Mouse (Mus musculus) heart, embryonic 16.5 days (tissue): ENCODE results near the gene Jph3. TPM values are rescaled to one million over a fixed set of nuclear protein-coding genes. Genes with fewer than 3 reads are reported as not detected.

Experiments
- ATAC-seq: fragments of 200-750 bp; cut with Nextera tagmentation; replicated peaks from 2 replicates; pipeline ENCODE4 v1.8.0; 2017; ENCODE audit warnings: moderate number of reproducible peaks; ENCODE audit not compliant: insufficient read depth, low FRiP score; ENCODE audit errors: extremely low read depth
- H3K27ac ChIP-seq: fragments of 300-500 bp; sonication (generic); 2 replicates; pipeline ENCODE4 v1.5.1; 2014; ENCODE audit warnings: mild to moderate bottlenecking, low read length, control low read depth, moderate library complexity
- H3K27me3 ChIP-seq: fragments of 300-500 bp; sonication (generic); 2 replicates; pipeline ENCODE4 v1.6.1; 2014; ENCODE audit warnings: low read length, mixed read lengths; ENCODE audit not compliant: control insufficient read depth, insufficient read depth
- H3K36me3 ChIP-seq: fragments of 300-500 bp; sonication (generic); 2 replicates; pipeline ENCODE4 v1.6.1; 2014; ENCODE audit not compliant: control insufficient read depth, insufficient read depth
- H3K4me1 ChIP-seq: fragments of 300-500 bp; sonication (generic); 2 replicates; pipeline ENCODE4 v1.6.1; 2014; ENCODE audit warnings: low read length, mixed read lengths; ENCODE audit not compliant: control insufficient read depth, insufficient read depth
- H3K4me2 ChIP-seq: fragments of 300-500 bp; sonication (generic); 2 replicates; pipeline ENCODE4 v1.6.1; 2014; ENCODE audit warnings: low read depth, mild to moderate bottlenecking, control low read depth, low read length
- H3K4me3 ChIP-seq: fragments of 300-500 bp; sonication (generic); 2 replicates; pipeline ENCODE4 v1.5.1; 2014; ENCODE audit warnings: mild to moderate bottlenecking, control low read depth, low read length
- H3K9ac ChIP-seq: fragments of 300-500 bp; sonication (generic); 2 replicates; pipeline ENCODE4 v1.6.1; 2014; ENCODE audit warnings: low read length, control low read depth
- H3K9me3 ChIP-seq: fragments of 300-500 bp; sonication (generic); replicated peaks from 2 replicates; pipeline ENCODE4 v1.6.1; 2016; ENCODE audit warnings: low read length; ENCODE audit not compliant: control insufficient read depth
- WGBS: fragments of 180-500 bp; shearing (Covaris S2); extraction: QIAGEN DNeasy Blood & Tissue Kit; methylation state at CpG from one replicate; pipeline ENCODE4 v1.1.7; 2014; 5-methylcytosine and 5-hydroxymethylcytosine counted together
- polyA plus RNA-seq: library from polyadenylated mRNA; unstranded; fragments of >200 nt; fragmentation: Nextera tagmentation; extraction: Ambion mirVana; gene quantifications from 2 replicates; pipeline ENCODE4 v1.2.1, GENCODE M21; 2015

The Jph3 gene
- polyA plus RNA-seq, 1 experiment from 2014 or later = 0.21 TPM

DNA sequence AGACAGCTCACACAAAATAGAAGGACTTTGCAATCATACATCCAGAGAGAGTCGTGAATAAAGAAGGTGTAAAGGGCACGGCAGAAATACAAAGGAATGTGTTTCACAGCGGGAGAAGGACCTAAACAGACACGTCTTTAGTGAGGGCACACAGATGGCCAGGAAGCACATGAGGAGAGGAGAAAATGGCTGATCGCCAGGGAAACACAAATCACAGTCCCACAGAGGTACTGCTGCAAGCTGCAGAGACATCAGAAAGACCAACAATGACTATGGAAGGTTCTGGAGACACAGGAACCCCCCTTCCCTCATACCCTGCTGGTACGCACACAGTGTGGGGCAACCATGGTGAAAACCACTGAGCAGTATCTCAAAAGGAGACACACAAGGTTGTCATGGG, 8.4 kb upstream of the Jph3 start:
- WGBS = 44% methylated on average over 6 of the region's 6 CpGs
- Histone ChIP-seq H3K4me3 (no peak overlapping the region), H3K4me2 (no peak overlapping the region), H3K9me3 (no peaks in the 10 kb centered on the region), H3K4me1 (no peaks in the 10 kb centered on the region), H3K27ac (no peak overlapping the region), H3K9ac (no peak overlapping the region), H3K36me3 (no peaks in the 10 kb centered on the region), H3K27me3 (peaks cover 27% of the 10 kb centered on the region)
- ATAC-seq = no peak

DNA sequence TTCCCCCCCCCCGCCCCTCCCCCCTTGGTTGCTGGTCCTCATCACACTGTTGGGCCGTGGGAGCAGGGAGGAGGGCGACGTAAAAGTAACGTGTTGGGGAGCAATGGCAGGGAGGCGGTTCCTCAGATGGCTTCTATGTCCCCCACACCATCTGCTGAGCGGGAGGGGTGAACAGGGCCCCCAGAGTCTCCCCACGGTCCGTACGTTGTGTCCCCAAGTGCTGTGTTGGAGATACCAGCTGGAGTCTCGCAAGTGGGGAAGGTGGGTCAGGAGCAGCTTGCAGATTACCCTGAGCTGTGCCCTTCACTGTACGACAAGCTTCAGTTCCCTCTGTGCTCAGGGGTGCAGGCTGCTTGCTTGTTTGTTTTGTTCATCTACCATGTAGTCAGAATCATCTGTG, 5.6 kb upstream of the Jph3 start:
- Histone ChIP-seq H3K4me2 (no peak overlapping the region), H3K4me1 (no peaks in the 10 kb centered on the region), H3K27me3 (peaks cover 24% of the 10 kb centered on the region), H3K27ac (no peak overlapping the region), H3K36me3 (no peaks in the 10 kb centered on the region), H3K4me3 (no peak overlapping the region), H3K9ac (no peak overlapping the region), H3K9me3 (peaks cover 7% of the 10 kb centered on the region; the same call in 1 of the 2 replicates)
- WGBS = 72% methylated on average over 11 of the region's 12 CpGs
- ATAC-seq = no peak

DNA sequence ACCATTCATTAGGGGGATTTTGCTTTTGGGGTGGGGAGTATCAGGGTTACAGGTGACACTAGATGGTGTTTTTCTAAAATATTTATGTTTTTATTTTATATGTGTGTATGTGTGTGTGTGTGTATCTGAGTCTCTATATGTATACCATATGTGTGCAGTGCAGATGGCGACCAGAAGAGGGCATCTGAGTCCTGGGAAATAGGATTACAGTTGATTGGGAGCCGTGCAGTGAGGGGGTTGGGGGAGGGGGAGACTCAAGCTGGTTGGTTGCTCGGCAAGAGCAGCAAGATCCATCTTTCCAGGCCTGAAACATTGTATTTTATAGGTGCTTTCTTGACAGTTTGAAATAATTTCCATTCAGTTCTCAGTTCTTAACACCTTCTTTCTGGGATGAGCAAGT, 2.3 kb upstream of the Jph3 start:
- no peak overlapping the region for H3K4me3 ChIP-seq
- no peak overlapping the region for H3K27ac ChIP-seq
- WGBS = 50% methylated on average over 3 of the region's 3 CpGs
- H3K9me3 ChIP-seq = peaks cover 7% of the 10 kb centered on the region; the same call in 1 of the 2 replicates
- peaks cover 52% of the 10 kb centered on the region for H3K27me3 ChIP-seq
- H3K36me3 ChIP-seq = no peaks in the 10 kb centered on the region
- ATAC-seq = no peak
- no peaks in the 10 kb centered on the region; the same call in 1 of the 2 replicates for H3K4me1 ChIP-seq
- H3K9ac ChIP-seq = no peak overlapping the region
- H3K4me2 ChIP-seq = no peak overlapping the region

DNA sequence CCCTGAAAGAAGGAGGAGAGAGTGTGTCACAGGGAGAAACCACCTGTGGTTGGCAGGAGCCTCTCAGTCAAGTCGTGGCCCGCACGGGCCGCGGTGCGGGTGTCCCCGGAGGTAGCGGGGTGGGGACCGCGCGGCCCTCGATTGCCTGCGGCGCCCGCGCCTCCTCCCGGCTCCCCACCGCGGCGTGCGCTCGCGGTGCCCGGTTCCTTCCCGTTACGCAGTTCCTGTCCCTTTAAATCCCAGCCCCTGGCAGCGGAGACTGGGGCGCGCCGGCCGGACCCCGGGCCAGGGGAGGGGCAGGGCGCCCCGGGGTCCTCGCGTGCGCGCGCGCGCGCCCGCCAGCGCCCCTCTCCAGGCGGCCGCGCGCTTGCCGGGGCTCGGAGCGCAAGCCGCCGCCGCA, 331 bp downstream of the Jph3 start:
- H3K27ac ChIP-seq = no peak overlapping the region
- no peaks in the 10 kb centered on the region; the same call in 1 of the 2 replicates for H3K4me1 ChIP-seq
- no peak for ATAC-seq
- H3K27me3 ChIP-seq = peaks cover 66% of the 10 kb centered on the region
- H3K4me3 ChIP-seq = peak overlapping the region; percentile 56
- under 1% methylated on average over 37 of the region's 54 CpGs for WGBS
- no peaks in the 10 kb centered on the region for H3K36me3 ChIP-seq
- H3K4me2 ChIP-seq = peak overlapping the region; percentile 75
- peaks cover 7% of the 10 kb centered on the region; the same call in 1 of the 2 replicates for H3K9me3 ChIP-seq
- no peak overlapping the region for H3K9ac ChIP-seq

DNA sequence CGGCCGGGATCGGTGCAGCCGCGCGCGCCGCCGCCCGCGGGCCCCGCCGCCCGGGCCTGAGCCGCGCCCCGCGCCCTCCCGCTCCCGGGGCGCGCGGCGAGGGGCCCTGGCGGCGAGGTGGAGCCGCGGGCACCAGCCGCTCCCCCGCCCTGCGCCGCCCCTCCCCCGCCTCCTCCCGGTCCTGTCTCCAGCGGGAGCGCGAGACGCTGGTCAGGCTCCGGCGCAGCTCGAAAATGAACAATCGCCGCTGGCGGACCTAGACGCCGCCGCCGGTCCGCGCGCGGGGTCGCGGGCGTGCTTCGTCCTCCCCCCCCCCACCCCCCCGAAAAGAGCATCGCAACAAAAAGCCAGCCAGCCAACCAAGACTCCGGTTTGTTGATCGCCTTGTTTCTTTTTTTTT, 747 bp downstream of the Jph3 start:
- WGBS = under 1% methylated on average over 38 of the region's 60 CpGs

DNA sequence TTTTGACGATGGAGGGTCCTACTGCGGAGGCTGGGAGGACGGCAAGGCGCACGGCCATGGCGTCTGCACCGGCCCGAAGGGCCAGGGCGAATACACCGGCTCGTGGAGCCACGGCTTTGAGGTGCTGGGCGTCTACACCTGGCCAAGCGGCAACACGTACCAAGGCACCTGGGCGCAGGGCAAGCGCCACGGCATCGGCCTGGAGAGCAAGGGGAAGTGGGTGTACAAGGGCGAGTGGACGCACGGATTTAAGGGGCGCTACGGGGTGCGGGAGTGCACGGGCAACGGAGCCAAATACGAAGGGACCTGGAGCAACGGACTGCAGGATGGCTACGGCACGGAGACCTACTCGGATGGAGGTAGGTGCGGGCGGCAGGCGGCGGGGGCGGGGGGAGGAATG, 1.2 kb downstream of the Jph3 start:
- WGBS = 2% methylated on average over 37 of the region's 37 CpGs
- ATAC-seq = no peak

More for the DNA sequence above, 747 bp downstream of the Jph3 start:
- Histone ChIP-seq H3K4me1 (no peaks in the 10 kb centered on the region; the same call in 1 of the 2 replicates), H3K9ac (no peak overlapping the region), H3K4me3 (peak overlapping the region; percentile 56), H3K27ac (no peak overlapping the region), H3K9me3 (peaks cover 7% of the 10 kb centered on the region; the same call in 1 of the 2 replicates), H3K36me3 (no peaks in the 10 kb centered on the region), H3K27me3 (peaks cover 66% of the 10 kb centered on the region), H3K4me2 (peak overlapping the region; percentile 75)
- ATAC-seq = no peak; the same call in 1 of the 2 replicates

DNA sequence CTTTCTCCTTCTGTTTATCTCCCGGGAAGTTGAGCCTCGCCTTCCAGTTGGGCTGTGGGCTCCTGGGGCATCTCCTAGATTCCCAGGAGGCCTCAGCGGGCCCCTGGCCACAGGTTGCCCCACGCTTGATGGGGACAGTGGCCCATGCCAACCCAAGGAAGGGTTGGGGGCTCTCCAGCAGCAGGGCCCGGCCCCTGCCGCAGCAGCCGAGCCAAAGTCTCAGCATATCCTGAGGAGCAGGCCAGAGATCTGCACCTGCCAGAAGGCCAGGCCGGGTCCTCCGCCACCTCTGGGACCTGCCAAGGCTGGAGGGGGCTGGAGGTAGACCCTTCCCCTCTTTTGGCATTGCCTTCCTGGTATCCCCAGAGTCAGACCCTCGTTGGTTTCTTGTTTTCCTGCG, 1.6 kb downstream of the Jph3 start:
- Histone ChIP-seq H3K4me2 (no peak overlapping the region), H3K36me3 (no peaks in the 10 kb centered on the region), H3K9ac (no peak overlapping the region), H3K27me3 (peaks cover 66% of the 10 kb centered on the region), H3K9me3 (peaks cover 7% of the 10 kb centered on the region; the same call in 1 of the 2 replicates), H3K27ac (no peak overlapping the region), H3K4me3 (no peak overlapping the region; the same call in 1 of the 2 replicates), H3K4me1 (no peaks in the 10 kb centered on the region; the same call in 1 of the 2 replicates)
- no peak for ATAC-seq
- 5% methylated on average over 11 of the region's 11 CpGs for WGBS

More for the DNA sequence above, 1.2 kb downstream of the Jph3 start:
- H3K4me2 ChIP-seq = peak overlapping the region; percentile 75
- H3K36me3 ChIP-seq = no peaks in the 10 kb centered on the region
- no peak overlapping the region for H3K9ac ChIP-seq
- H3K9me3 ChIP-seq = peaks cover 7% of the 10 kb centered on the region; the same call in 1 of the 2 replicates
- H3K4me3 ChIP-seq = peak overlapping the region; percentile 56
- no peaks in the 10 kb centered on the region; the same call in 1 of the 2 replicates for H3K4me1 ChIP-seq
- H3K27ac ChIP-seq = no peak overlapping the region
- H3K27me3 ChIP-seq = peaks cover 66% of the 10 kb centered on the region

DNA sequence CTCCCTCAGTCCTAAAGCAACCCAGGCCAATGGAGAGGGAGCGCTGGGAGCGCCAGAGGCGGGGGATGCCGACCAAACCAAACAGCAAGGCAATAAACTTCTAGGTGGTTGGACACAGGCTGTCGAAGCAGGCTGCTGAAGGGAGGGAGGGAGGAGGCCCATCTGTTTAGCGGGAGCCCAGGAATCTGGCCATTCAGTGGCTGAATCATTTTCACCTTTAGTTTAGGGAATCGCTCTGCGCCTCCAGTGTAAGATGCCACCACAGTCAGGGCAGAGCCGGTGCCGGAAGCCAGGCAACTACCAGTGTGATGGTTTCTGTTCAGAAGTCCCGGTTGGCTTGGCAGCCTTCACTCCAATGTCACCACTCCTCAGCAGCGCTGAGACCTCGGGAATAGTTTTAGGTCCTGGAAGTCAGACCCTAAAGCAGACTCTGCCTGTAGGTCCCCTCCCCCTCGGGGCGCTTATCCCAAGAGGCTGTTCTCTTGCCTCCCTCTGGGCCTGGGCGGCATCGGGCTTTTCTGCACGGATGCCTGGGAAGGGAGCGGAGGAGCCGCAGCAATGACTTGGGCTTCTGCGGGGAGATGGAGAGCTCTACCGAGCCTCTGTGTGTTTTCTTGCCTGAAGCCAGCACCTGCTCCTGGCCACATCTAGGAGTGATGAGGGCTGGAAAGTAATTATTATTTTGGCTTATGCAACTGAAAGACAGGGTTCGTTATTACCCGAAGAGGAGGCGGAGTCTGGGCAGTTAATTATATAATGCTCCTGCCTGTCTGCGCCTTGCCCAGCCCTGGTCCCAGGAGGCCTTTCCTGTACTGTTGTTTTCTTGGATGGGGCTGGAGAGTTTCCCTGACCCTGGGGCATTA, 2.3 kb downstream of the Jph3 start:
- H3K4me3 ChIP-seq = no peak overlapping the region
- no peaks in the 10 kb centered on the region for H3K36me3 ChIP-seq
- no peak overlapping the region for H3K9ac ChIP-seq
- ATAC-seq = no peak
- H3K4me2 ChIP-seq = no peak overlapping the region
- 9% methylated on average over 26 of the region's 26 CpGs for WGBS
- no peaks in the 10 kb centered on the region; the same call in 1 of the 2 replicates for H3K4me1 ChIP-seq
- peaks cover 7% of the 10 kb centered on the region; the same call in 1 of the 2 replicates for H3K9me3 ChIP-seq
- H3K27me3 ChIP-seq = peaks cover 66% of the 10 kb centered on the region
- H3K27ac ChIP-seq = no peak overlapping the region

DNA sequence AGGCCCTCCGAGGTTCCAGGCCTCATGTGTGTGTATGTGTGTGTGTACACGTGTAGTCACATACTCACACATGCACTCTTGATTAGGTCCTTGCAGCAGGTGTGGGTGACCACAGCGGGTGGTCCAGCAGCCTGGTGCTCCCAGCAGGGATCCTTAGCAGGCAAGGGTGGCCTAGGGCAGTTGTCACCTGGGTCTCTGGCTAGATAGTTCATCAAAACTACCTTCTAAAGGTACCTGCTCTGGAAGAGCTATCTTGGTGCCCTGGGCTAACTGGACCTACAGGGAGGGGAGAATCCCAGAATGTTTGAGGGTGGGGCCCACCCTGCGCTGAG, 2.9 kb downstream of the Jph3 start:
- peaks cover 3% of the 10 kb centered on the region; the same call in 1 of the 2 replicates for H3K9me3 ChIP-seq
- H3K27me3 ChIP-seq = peaks cover 66% of the 10 kb centered on the region
- ATAC-seq = no peak
- no peak overlapping the region for H3K27ac ChIP-seq
- H3K36me3 ChIP-seq = no peaks in the 10 kb centered on the region
- H3K4me1 ChIP-seq = no peaks in the 10 kb centered on the region; the same call in 1 of the 2 replicates
- no peak overlapping the region for H3K4me3 ChIP-seq
- H3K9ac ChIP-seq = no peak overlapping the region
- H3K4me2 ChIP-seq = no peak overlapping the region
- 59% methylated on average over 4 of the region's 4 CpGs for WGBS
